Mouse (Mus musculus) hindbrain, embryonic 11.5 days (tissue): ENCODE measurements around the gene Parp3. TPM values are rescaled to one million over a fixed set of nuclear protein-coding genes. Genes with fewer than 3 reads are reported as not detected.

Source experiments
- ATAC-seq: fragments of 200-750 bp; cut with Nextera tagmentation; 2 replicates; pipeline ENCODE4 v1.8.0; 2017; ENCODE audit warnings: mild to moderate bottlenecking, moderate TSS enrichment, moderate library complexity; ENCODE audit not compliant: low FRiP score
- DNase-seq: peaks from one replicate; pipeline ENCODE4 v3.0.0-alpha.2; 2015; ENCODE audit warnings: low spot score
- H3K27ac ChIP-seq: fragments of 300-500 bp; sonication (generic); 2 replicates; pipeline ENCODE4 v1.5.1; 2014; ENCODE audit warnings: mild to moderate bottlenecking, low read depth, low read length
- H3K27me3 ChIP-seq: fragments of 300-500 bp; sonication (generic); 2 replicates; pipeline ENCODE4 v1.6.1; 2014; ENCODE audit warnings: mild to moderate bottlenecking, low read length, moderate library complexity, mixed read lengths; ENCODE audit not compliant: control insufficient read depth, insufficient read depth
- H3K36me3 ChIP-seq: fragments of 300-500 bp; sonication (generic); 2 replicates; pipeline ENCODE4 v1.6.1; 2014; ENCODE audit warnings: mild to moderate bottlenecking, low read length, moderate library complexity, mixed read lengths; ENCODE audit not compliant: control insufficient read depth, insufficient read depth
- H3K4me1 ChIP-seq: fragments of 300-500 bp; sonication (generic); replicated peaks from 2 replicates; pipeline ENCODE4 v1.6.1; 2014; ENCODE audit warnings: low read length, mixed read lengths; ENCODE audit not compliant: control insufficient read depth, insufficient read depth
- H3K4me2 ChIP-seq: fragments of 300-500 bp; sonication (generic); replicated peaks from 2 replicates; pipeline ENCODE4 v1.6.1; 2014; ENCODE audit warnings: mild to moderate bottlenecking, low read depth, low read length
- H3K4me3 ChIP-seq: fragments of 300-500 bp; sonication (generic); 2 replicates; pipeline ENCODE4 v1.5.1; 2014; ENCODE audit warnings: low read depth, low read length
- H3K9ac ChIP-seq: fragments of 300-500 bp; sonication (generic); 2 replicates; pipeline ENCODE4 v1.6.1; 2014; ENCODE audit warnings: low read depth, low read length
- H3K9me3 ChIP-seq: fragments of 300-500 bp; sonication (generic); 2 replicates; pipeline ENCODE4 v1.6.1; 2016; ENCODE audit warnings: low read length; ENCODE audit not compliant: control insufficient read depth
- WGBS: fragments of 180-500 bp; shearing (Covaris S2); extraction: QIAGEN DNeasy Blood & Tissue Kit; methylation state at CpG from one replicate; pipeline ENCODE4 v1.1.7; 2014; 5-methylcytosine and 5-hydroxymethylcytosine counted together
- polyA plus RNA-seq: library from polyadenylated mRNA; unstranded; fragments of >200 nt; fragmentation: Nextera tagmentation; extraction: Ambion mirVana; gene quantifications from 2 replicates; pipeline ENCODE4 v1.2.1, GENCODE M21; 2014

Gene Parp3
- polyA plus RNA-seq, 1 experiment from 2014 or later = 1.4 TPM

- H3K27me3 ChIP-seq = no peaks in the 10 kb centered on the region
- WGBS = 85% methylated on average over 9 of the region's 9 CpGs
- no peak for ATAC-seq
These were observed 1.4 kb upstream of the Parp3 start for GRCm38 (mm10) chr9:106478101-106478500.

GRCm38 (mm10) chr9:106477649-106478048 lies 900 bp upstream of the Parp3 start:
- H3K4me3 ChIP-seq = peak overlapping the region; percentile 74
- peak overlapping the region; percentile 93 for H3K4me2 ChIP-seq
- DNase-seq = no peak
- WGBS = 4% methylated on average over 16 of the region's 16 CpGs
- H3K36me3 ChIP-seq = no peaks in the 10 kb centered on the region
- peak overlapping the region; percentile 56 for H3K9ac ChIP-seq
- H3K27ac ChIP-seq = no peak overlapping the region
- H3K4me1 ChIP-seq = peaks cover 7% of the 10 kb centered on the region; the same call in 1 of the 2 replicates
- no peaks in the 10 kb centered on the region for H3K9me3 ChIP-seq
- no peak for ATAC-seq
- H3K27me3 ChIP-seq = no peaks in the 10 kb centered on the region

More at GRCm38 (mm10) chr9:106478101-106478500, 1.4 kb upstream of the Parp3 start:
- Histone ChIP-seq H3K36me3 (no peaks in the 10 kb centered on the region), H3K4me1 (peaks cover 7% of the 10 kb centered on the region; the same call in 1 of the 2 replicates), H3K4me2 (peak overlapping the region; percentile 93), H3K9me3 (no peaks in the 10 kb centered on the region), H3K27ac (no peak overlapping the region), H3K9ac (no peak overlapping the region; the same call in 1 of the 2 replicates), H3K4me3 (peak overlapping the region; percentile 74)
- no peak for DNase-seq

DNA sequence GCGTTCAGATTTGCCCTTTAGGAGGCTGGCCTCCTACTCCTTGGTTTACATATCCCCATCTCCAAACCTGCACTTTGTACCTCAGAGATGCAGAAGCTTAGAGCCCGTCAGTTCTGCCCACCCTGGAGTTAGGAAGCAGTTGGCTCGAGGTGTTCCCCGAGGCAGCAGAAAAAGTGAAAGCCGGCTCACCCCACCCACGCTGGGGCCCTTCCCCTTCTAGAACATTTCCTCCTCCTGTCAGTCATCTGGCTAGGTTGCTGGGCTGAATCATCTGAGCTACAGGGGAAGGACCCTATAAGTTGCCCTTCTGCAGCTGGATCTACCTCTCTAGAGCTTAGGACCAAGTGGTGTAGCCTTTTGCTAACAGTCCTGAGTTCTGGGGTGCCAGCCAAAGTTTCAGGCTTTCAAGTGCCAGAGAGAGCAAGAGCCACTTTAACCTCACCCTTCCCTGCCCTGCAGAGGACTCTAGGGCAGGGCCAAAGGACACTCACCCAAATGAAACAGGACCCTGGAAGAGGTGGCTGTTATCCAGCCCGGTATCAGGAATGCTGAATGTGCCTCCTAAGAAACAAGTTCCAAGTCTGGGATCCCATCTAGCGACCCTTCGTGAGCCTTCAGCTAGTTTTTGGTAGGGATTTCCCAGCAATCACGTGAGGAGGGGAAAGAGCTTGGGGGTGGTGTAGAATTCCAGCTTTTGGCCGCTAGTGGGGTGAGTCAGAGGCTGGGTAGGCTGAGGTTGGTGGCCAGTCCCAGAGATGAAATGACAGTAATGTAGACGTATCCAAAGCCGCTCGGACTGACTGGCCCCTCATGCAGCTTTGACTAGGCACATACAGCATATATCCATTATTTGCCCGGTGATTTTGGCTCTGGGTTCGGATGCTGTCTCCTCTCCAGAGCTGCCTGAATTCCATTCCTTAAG lies 486 bp downstream of the Parp3 start:
- Histone ChIP-seq H3K4me1 (peaks cover 9% of the 10 kb centered on the region; the same call in 1 of the 2 replicates), H3K4me2 (0 out of 2 replicates have a peak overlapping the region, but pooled peaks have one; percentile 19), H3K9ac (no peak overlapping the region), H3K9me3 (no peaks in the 10 kb centered on the region), H3K4me3 (no peak overlapping the region), H3K27ac (no peak overlapping the region), H3K36me3 (no peaks in the 10 kb centered on the region), H3K27me3 (no peaks in the 10 kb centered on the region)
- WGBS = 34% methylated on average over 16 of the region's 16 CpGs
- DNase-seq = no peak
- ATAC-seq = peak; percentile 58; the same call in 1 of the 2 replicates

- H3K27me3 ChIP-seq = no peaks in the 10 kb centered on the region
- DNase-seq (no peak), ATAC-seq (no peak)
- WGBS = 90% methylated on average over 10 of the region's 10 CpGs
- no peak within 1 kb of the TSS for H3K4me3 ChIP-seq
- 0 out of 2 replicates have a peak within 1 kb of the TSS, but pooled peaks have one; percentile 19 for H3K4me2 ChIP-seq
- H3K36me3 ChIP-seq = no peaks in the 10 kb centered on the region
- no peak within 1 kb of the TSS for H3K9ac ChIP-seq
- peaks cover 9% of the 10 kb centered on the region; the same call in 1 of the 2 replicates for H3K4me1 ChIP-seq
- no peak within 1 kb of the TSS for H3K27ac ChIP-seq
- H3K9me3 ChIP-seq = no peaks in the 10 kb centered on the region
These were observed 1.1 kb downstream of the Parp3 start, which contains the start of gene Rrp9 for GRCm38 (mm10) chr9:106475663-106476001. Gene Rrp9, plus strand, starts transcription at chr9:106475963.

- WGBS = 60% methylated on average over 7 of the region's 7 CpGs
- Histone ChIP-seq H3K4me3 (no peak overlapping the region), H3K36me3 (no peaks in the 10 kb centered on the region), H3K27ac (no peak overlapping the region), H3K9ac (no peak overlapping the region), H3K4me1 (peaks cover 9% of the 10 kb centered on the region; the same call in 1 of the 2 replicates), H3K4me2 (no peak overlapping the region), H3K27me3 (no peaks in the 10 kb centered on the region), H3K9me3 (no peaks in the 10 kb centered on the region)
- DNase-seq = no peak
- ATAC-seq = no peak
These were observed 1.7 kb downstream of the Parp3 start for GRCm38 (mm10) chr9:106475046-106475445.

DNA sequence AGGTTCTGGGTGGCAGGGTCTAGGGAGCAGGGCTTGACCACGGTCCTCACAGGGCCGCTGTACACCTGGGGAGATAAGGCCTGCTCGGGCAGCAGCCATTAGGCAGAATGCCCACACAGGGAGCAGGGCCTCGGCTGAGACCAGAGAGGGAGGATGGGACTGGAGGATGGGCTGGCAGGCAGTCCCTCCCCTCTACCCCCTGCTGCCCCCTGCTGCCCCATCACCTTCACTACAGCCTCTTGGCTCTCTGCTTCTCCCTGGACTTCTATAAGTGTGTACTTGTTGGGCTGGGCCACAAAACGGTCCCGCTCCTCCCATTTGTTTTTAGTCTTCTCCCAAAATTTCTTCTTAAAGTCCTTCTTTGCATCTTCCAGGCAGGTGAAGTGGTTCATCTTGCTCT lies 2.3 kb downstream of the Parp3 start:
- H3K27ac ChIP-seq = no peak overlapping the region
- WGBS = 6% methylated on average over 6 of the region's 6 CpGs
- no peaks in the 10 kb centered on the region for H3K27me3 ChIP-seq
- DNase-seq (peak; percentile 81), ATAC-seq (peak; percentile 12; the same call in 1 of the 2 replicates)
- H3K4me1 ChIP-seq = peaks cover 9% of the 10 kb centered on the region; the same call in 1 of the 2 replicates
- no peak overlapping the region for H3K4me3 ChIP-seq
- no peaks in the 10 kb centered on the region for H3K9me3 ChIP-seq
- no peaks in the 10 kb centered on the region for H3K36me3 ChIP-seq
- peak overlapping the region; percentile 40; the same call in 1 of the 2 replicates for H3K9ac ChIP-seq
- H3K4me2 ChIP-seq = no peak overlapping the region

- no peaks in the 10 kb centered on the region for H3K9me3 ChIP-seq
- no peak for DNase-seq
- ATAC-seq = no peak
- H3K4me2 ChIP-seq = no peak overlapping the region
- no peak overlapping the region for H3K27ac ChIP-seq
- H3K36me3 ChIP-seq = no peaks in the 10 kb centered on the region
- H3K27me3 ChIP-seq = no peaks in the 10 kb centered on the region
- WGBS = 77% methylated on average over 5 of the region's 5 CpGs
- H3K9ac ChIP-seq = no peak overlapping the region
- no peak overlapping the region for H3K4me3 ChIP-seq
- H3K4me1 ChIP-seq = peaks cover 9% of the 10 kb centered on the region; the same call in 1 of the 2 replicates
These were observed 3.0 kb downstream of the Parp3 start for GRCm38 (mm10) chr9:106473753-106474105.

DNA sequence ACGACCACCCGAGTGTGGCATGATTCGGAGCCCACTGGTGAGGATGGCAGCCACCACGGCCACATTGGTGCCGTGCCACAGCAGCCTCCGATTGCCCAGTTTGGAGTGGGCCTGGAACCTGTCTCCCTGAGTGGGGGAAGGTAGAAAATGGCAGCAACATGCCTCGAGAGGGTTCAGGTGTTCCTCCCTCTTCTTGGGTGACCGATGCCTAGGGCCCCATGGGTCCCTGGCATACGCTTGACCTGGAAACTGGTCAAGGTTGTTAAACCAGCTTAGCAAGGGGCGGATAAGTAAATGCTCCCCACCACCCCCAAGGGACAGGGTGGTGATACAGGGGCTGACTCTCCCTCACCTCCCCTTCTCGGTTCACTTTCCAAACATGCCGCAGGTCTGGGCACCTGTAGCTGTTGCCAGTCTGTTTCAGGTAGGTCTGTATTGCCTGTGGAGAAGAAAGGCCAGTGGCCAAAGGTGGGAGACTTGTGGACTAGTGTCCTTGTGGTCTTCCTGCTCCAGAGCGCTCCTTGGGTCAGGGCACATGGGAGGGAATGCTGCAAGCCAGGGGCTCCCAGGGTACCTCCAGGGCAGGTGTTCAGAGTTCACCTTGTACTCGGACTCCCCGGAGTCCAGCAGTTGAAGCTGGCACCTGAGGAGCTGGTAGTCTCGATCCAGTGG lies 3.5 kb downstream of the Parp3 start:
- Histone ChIP-seq H3K9me3 (no peaks in the 10 kb centered on the region), H3K4me3 (no peak overlapping the region), H3K36me3 (no peaks in the 10 kb centered on the region), H3K27me3 (no peaks in the 10 kb centered on the region), H3K4me1 (peaks cover 9% of the 10 kb centered on the region; the same call in 1 of the 2 replicates), H3K27ac (no peak overlapping the region), H3K4me2 (no peak overlapping the region), H3K9ac (no peak overlapping the region)
- no peak for ATAC-seq
- DNase-seq = no peak
- WGBS = 86% methylated on average over 16 of the region's 16 CpGs
